Mouse (Mus musculus) adrenal gland, postnatal 4 days (tissue): ENCODE results near the gene Gm3604. TPM values are rescaled to one million over a fixed set of nuclear protein-coding genes. Genes with fewer than 3 reads are reported as not detected.
"Not testable (repeated sequence)": the region's sequence is repeated elsewhere in the genome, so short reads cannot be mapped to it uniquely, and the experiment has no call there.

ENCODE experiments used
- DNase-seq, 2 experiments: peaks; one replicate each; pipeline ENCODE4 v3.0.0; 2021 to 2022; ENCODE audit warnings: low spot score in 2 of 2, mixed read lengths in 2 of 2
- long read RNA-seq, 2 experiments: library from polyadenylated mRNA; stranded (forward); transcript quantifications; one replicate each; pipeline ENCODE4 v2.0.0; 2021
- microRNA-seq: library from miRNA; unstranded; fragments of <30 nt; microRNA quantifications from one replicate; pipeline ENCODE4 v1.2.0, GENCODE M21; 2021
- total RNA-seq, 2 experiments: library from RNA; stranded (reverse); gene quantifications; 2 replicates each; pipeline ENCODE4 v1.2.3; 2021

Gm3604 gene
- 1 to 10 TPM; 2.3 to 2.8 TPM for total RNA-seq
- long read RNA-seq, experiment 1, result 0 reads
- long read RNA-seq, experiment 2, partial matches to known transcripts, result 0 of 3 reads
- long read RNA-seq, experiment 2, other reads (novel, unspliced or antisense), result 1 of 3 reads

GRCm38 (mm10) chr13:62382952-62383351 is at the start of gene Gm3604:
Gene Gm3604, minus strand, starts transcription at chr13:62383177.
- DNase-seq, result peak in 1 of 2 experiments; percentile 18

GRCm38 (mm10) chr13:62399206-62399605 is 16.2 kb upstream of the Gm3604 start:
- not testable (repeated sequence) for DNase-seq

GRCm38 (mm10) chr13:62390076-62390620 is 7.2 kb upstream of the Gm3604 start:
- not testable (repeated sequence) for DNase-seq

- no peak for DNase-seq
Measured at GRCm38 (mm10) chr13:62331786-62332185, 51.2 kb downstream of the Gm3604 start.

- DNase-seq, result no peak
Measured at GRCm38 (mm10) chr13:62331381-62331780, 51.6 kb downstream of the Gm3604 start.

Small RNA genes within 50 kb of the gene (microRNA-seq; reads per million reads assigned to microRNA genes)
- not detected for gene Gm25933

Other genes starting within 250 kb of the Gm3604 start
- 10 to 100 TPM; 18.6 to 20.6 TPM for gene Gm49359, start 83.7 kb upstream of the Gm3604 start, total RNA-seq
- not detected for gene Zfp935, start 175.3 kb upstream of the Gm3604 start, total RNA-seq
- gene Zfp934, start 188.0 kb upstream of the Gm3604 start, total RNA-seq, result 10 to 100 TPM; 11.7 to 12.0 TPM
- gene 6720489N17Rik, start 241.0 kb upstream of the Gm3604 start, total RNA-seq, result 1 to 10 TPM; 3.2 to 4.1 TPM